Mouse (Mus musculus) T-cell, adult 66 days (primary cell): ENCODE measurements around the gene Mup14. TPM values are rescaled to one million over a fixed set of nuclear protein-coding genes. Genes with fewer than 3 reads are reported as not detected.

ENCODE experiments used
- total RNA-seq, 2 experiments: library from RNA; stranded (reverse); gene quantifications; 3 replicates in 1 of 2; 4 replicates in 1 of 2; pipeline ENCODE4 v1.2.4; 2023

Mup14 gene
- total RNA-seq, result not detected

DNA sequence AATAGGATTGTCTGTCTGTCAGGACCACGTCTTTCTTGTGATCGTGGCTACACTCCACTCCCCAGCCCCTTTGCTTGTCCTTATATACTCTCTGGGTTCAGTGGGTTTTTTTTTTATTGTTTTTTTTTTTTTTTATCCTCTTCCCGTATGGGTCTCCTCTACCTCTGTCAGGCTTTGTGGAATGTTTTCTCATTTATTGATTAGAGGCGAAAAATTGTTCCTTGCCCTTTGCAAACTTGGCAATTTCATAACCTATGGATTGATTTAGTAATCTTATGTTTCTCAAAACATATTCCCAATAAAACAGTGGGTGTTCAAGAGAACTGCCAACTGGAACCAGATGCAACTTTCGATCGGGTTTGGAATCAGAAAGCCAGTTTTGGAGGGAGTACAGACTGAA, at the start of gene Mup14:
Gene Mup14, minus strand, starts transcription at position 101 of the 400 bp plus-strand sequence.

Other genes starting within 250 kb of the Mup14 start
- gene Mup13, start 75.7 kb downstream of the Mup14 start, total RNA-seq, result not detected
- gene Mup15, start 135.7 kb upstream of the Mup14 start, total RNA-seq, result not detected
- gene Mup16, start 215.5 kb upstream of the Mup14 start, total RNA-seq, result not detected